Mouse (Mus musculus) G1E (cell line): ENCODE data around the gene Casp2. TPM values are rescaled to one million over a fixed set of nuclear protein-coding genes. Genes with fewer than 3 reads are reported as not detected.
A peak's percentile ranks its signal among the peaks of the same experiment; 100 is the strongest.

Experiments used
- ATAC-seq: 2 replicates; pipeline ENCODE4 v1.8.0; 2016; ENCODE audit warnings: mild to moderate bottlenecking; ENCODE audit not compliant: insufficient number of reproducible peaks, poor library complexity, low FRiP score, severe bottlenecking; ENCODE audit errors: extremely low read depth
- DNase-seq: peaks from one replicate; pipeline ENCODE4 v3.0.0; 2012; ENCODE audit warnings: low spot score
- H3K27me3 ChIP-seq: 2 replicates; pipeline ENCODE4 v1.6.1; 2012; ENCODE audit warnings: mild to moderate bottlenecking, low read length, inconsistent platforms; ENCODE audit not compliant: insufficient read depth
- H3K36me3 ChIP-seq: replicated peaks from 2 replicates; pipeline ENCODE3; 2012; ENCODE audit warnings: mild to moderate bottlenecking, inconsistent platforms
- H3K4me1 ChIP-seq: 2 replicates; pipeline ENCODE4 v1.6.1; 2012; ENCODE audit warnings: low read depth, low read length, inconsistent platforms, mixed read lengths; ENCODE audit not compliant: insufficient read depth
- H3K4me3 ChIP-seq: 2 replicates; pipeline ENCODE4 v1.5.1; 2012; ENCODE audit warnings: low read depth, mild to moderate bottlenecking, inconsistent platforms, low read length, moderate library complexity, mixed read lengths
- H3K9me3 ChIP-seq: replicated peaks from 2 replicates; pipeline ENCODE4 v1.6.1; 2012; ENCODE audit warnings: inconsistent platforms
- CTCF ChIP-seq: IDR thresholded peaks from 2 replicates; pipeline ENCODE4 v1.5.1; 2012; ENCODE audit warnings: low read depth, low read length, inconsistent platforms, mixed read lengths
- GATA1 ChIP-seq: IDR thresholded peaks from 2 replicates; pipeline ENCODE4 v1.6.1; 2012; ENCODE audit warnings: borderline replicate concordance, low read length, inconsistent platforms, mixed read lengths
- GATA2 ChIP-seq: IDR thresholded peaks from 2 replicates; pipeline ENCODE4 v1.6.1; 2012; ENCODE audit warnings: low read depth, low read length, inconsistent platforms, borderline replicate concordance
- POLR2AphosphoS5 ChIP-seq: IDR thresholded peaks from 2 replicates; pipeline ENCODE4 v1.6.1; 2012; ENCODE audit warnings: low read depth, low read length, inconsistent platforms; ENCODE audit not compliant: insufficient replicate concordance
- TAL1 ChIP-seq: conservative IDR thresholded peaks from 2 replicates; pipeline ENCODE4 v1.6.1; 2012; ENCODE audit warnings: low read depth, low read length, inconsistent platforms, mixed read lengths
- polyA plus RNA-seq: library from polyadenylated mRNA; stranded (reverse); fragments of >175 nt; gene quantifications from 2 replicates; pipeline ENCODE4 v1.2.3, GENCODE M21; 2012
- total RNA-seq, 2 experiments: library from RNA; stranded (forward) in 1 of 2; stranded (reverse) in 1 of 2; fragments of 200-1000 nt in 1 of 2; fragments of >200 nt in 1 of 2; fragmentation: Nextera tagmentation in 1 of 2; gene quantifications; 2 replicates each; pipeline ENCODE4 v1.2.3; 2014 to 2017

The Casp2 gene
- total and polyA plus RNA-seq, 3 experiments = 9.2 to 91.2 (median 64.4) TPM

DNA sequence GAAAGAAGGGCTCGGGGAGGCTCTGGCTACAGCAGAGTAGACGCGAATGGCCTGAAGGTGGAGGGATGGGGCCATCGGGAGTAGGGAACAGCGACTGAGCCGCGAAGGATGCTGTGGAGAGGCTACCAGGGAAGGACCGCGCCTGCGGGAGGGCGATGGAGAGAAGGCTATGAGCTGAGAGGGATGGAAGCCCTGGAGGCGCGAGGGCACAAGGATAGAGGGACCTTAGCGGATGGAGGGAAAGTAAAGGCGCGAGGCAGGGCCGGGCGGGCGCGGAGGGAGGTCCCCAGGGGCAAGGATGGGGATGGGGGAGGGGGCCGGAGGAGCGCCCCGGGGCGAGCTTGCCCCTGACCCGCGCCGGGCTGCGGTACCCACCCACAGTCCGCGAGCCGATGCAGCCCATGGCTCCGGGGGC, 59.3 kb downstream of the Casp2 start:
- Histone ChIP-seq H3K4me3 (no peak overlapping the region), H3K4me1 (no peaks in the 10 kb centered on the region), H3K27me3 (peaks cover 46% of the 10 kb centered on the region), H3K36me3 (no peaks in the 10 kb centered on the region), H3K9me3 (no peaks in the 10 kb centered on the region)
- ATAC-seq = no peak
- TF ChIP-seq GATA2 (no peak), TAL1 (no peak), GATA1 (no peak), POLR2AphosphoS5 (no peak), CTCF (no peak)
- no peak for DNase-seq

DNA sequence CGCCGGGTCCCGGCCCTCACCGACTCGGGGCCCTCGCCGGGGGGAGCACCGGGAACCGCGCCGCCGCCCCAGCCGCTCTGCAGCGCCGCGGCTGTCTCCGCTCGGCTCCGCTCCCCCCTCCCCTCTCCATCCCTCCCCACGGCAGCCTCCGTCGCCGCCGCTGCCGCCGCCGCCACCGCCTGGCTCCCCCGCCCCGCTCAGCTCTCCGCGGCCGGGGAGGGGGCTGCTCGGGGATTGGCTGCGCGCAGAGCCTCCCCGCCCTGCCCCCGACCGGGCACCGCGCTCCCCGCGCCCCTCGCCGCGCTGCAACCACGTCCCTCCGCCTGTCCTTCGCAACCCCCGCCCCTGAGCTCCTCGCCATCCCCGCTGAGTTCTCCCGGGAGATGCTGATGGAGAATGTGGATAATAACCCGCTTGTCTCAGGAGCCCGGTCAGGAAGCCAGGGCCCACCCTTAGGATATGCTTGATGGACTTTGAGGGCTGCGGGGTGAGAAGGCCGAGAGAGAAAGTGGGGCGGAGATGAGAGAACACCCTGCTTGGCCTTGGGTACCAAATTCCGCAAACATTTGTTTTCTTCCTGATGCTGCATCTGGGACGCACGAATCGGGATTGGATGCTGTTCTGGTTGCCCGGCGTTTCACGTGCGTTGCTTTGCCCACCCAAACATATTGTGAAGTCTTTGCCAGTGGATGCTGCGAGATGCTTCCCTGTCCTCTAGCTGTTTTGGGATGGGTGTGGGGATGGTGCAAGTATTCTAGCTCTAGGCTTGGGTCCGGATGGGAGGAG, 59.9 kb downstream of the Casp2 start, which contains the start of gene Fam131b:
Fam131b (minus strand) TSS at position 162 of the 786 bp plus-strand sequence.
- no peak for ATAC-seq
- H3K27me3 ChIP-seq = peaks cover 46% of the 10 kb centered on the region
- no peak for DNase-seq

DNA sequence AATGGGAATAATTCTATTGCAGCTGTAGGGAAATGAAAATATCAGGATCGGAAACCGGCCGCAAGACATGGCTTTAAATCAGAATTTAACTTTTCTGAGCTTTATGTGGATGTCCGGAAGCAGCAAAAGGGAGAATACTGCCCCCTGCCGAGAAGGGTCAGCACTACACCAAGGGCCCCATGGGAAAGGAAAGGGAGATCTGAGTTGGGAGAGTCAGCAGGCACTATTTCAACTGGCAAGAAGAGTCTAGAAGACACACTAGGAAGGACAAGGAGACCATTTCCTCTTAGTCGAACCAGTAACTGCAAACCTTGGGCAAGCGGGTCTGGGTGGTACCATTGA, 60.5 kb downstream of the Casp2 start:
- Histone ChIP-seq H3K4me3 (no peak overlapping the region), H3K9me3 (no peaks in the 10 kb centered on the region), H3K27me3 (peaks cover 46% of the 10 kb centered on the region), H3K36me3 (no peaks in the 10 kb centered on the region), H3K4me1 (no peaks in the 10 kb centered on the region)
- ATAC-seq = no peak
- DNase-seq = no peak
- TF ChIP-seq CTCF (peak; percentile 45; the same call in 1 of the 2 replicates), GATA1 (no peak), GATA2 (no peak), TAL1 (no peak), POLR2AphosphoS5 (no peak)

More for the DNA sequence above, 59.9 kb downstream of the Casp2 start, which contains the start of gene Fam131b:
- H3K4me3 ChIP-seq = no peak within 1 kb of the TSS
- TF ChIP-seq TAL1 (no peak), CTCF (no peak), POLR2AphosphoS5 (no peak), GATA1 (no peak), GATA2 (no peak)
- H3K4me1 ChIP-seq = no peaks in the 10 kb centered on the region
- no peaks in the 10 kb centered on the region for H3K9me3 ChIP-seq
- H3K36me3 ChIP-seq = no peaks in the 10 kb centered on the region

DNA sequence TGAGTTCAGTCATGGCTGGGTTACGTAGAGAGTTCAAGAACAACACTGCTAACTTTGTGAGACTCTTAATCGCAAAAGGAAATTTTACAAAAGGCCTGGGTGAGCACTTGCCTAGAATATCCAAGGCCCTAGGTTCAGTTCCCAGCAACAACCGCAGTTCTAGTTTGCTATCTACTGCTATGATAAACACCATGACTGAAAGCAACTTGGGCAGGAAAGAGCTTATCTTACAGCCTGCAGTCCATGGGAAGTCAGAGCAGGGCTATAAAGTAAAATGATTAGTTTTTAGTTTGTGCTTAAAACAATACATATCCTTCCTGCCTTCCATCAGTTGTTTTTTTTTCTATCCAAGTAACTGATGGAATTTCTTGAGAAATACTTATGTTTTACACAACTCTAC, 61.7 kb downstream of the Casp2 start:
- ATAC-seq = no peak
- no peaks in the 10 kb centered on the region for H3K9me3 ChIP-seq
- DNase-seq = no peak
- H3K4me1 ChIP-seq = no peaks in the 10 kb centered on the region
- no peaks in the 10 kb centered on the region for H3K36me3 ChIP-seq
- H3K27me3 ChIP-seq = peaks cover 41% of the 10 kb centered on the region
- TF ChIP-seq GATA1 (no peak), POLR2AphosphoS5 (no peak), GATA2 (no peak), CTCF (no peak), TAL1 (no peak)
- H3K4me3 ChIP-seq = no peak overlapping the region

DNA sequence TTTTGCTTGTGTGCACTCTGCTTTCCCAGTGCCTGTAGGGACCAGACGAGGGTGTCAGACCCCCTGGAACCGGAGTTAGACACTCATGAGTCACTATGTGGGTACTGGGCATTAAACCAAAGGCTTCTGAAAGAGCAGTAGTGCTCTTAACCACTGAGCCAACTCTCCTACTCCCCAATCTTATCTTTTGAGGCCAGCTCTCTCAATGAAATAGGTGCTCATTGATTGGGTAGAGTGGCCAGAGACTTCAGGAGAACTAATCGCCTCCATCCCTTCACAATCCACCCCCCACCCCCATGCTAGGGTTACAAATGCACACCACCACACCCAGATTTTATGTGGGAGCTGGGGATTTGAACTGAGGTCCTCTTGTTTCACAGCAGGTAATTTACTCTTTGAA, 64.0 kb downstream of the Casp2 start:
- DNase-seq = no peak
- ATAC-seq = no peak
- Histone ChIP-seq H3K27me3 (peaks cover 22% of the 10 kb centered on the region), H3K4me1 (no peaks in the 10 kb centered on the region), H3K36me3 (no peaks in the 10 kb centered on the region), H3K4me3 (no peak overlapping the region), H3K9me3 (no peaks in the 10 kb centered on the region)
- no peak for TF ChIP-seq GATA1
- TF ChIP-seq CTCF = no peak
- TF ChIP-seq POLR2AphosphoS5 = no peak
- TF ChIP-seq TAL1 = no peak
- TF ChIP-seq GATA2 = no peak

DNA sequence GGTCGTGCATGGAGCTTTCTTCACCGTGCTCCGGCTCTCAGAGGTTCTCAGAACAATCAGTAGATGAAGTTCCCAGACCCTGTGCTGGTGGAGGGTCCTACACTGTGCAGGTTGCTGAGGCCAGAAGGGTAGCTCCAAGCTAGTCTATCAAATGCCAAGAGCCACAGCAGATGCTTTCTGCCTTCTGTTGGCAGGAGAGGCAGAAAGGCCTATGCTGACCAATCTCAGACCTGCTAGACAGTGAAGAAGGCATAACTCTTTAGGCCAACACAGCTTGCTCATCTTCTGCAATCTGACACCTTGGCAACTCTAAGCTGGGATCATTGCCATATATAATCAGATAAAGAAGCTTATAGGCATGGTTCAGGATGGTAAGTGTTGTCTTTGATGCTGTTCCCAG, 65.4 kb downstream of the Casp2 start:
- DNase-seq (no peak), ATAC-seq (no peak)
- Histone ChIP-seq H3K4me3 (no peak overlapping the region), H3K36me3 (no peaks in the 10 kb centered on the region), H3K9me3 (no peaks in the 10 kb centered on the region), H3K4me1 (no peaks in the 10 kb centered on the region), H3K27me3 (peaks cover 12% of the 10 kb centered on the region; the same call in 1 of the 2 replicates)
- no peak for TF ChIP-seq GATA1
- no peak for TF ChIP-seq CTCF
- no peak for TF ChIP-seq GATA2
- TF ChIP-seq TAL1 = no peak
